Mouse (Mus musculus): ENCODE data around the gene Gfod2. TPM values are rescaled to one million over a fixed set of nuclear protein-coding genes. Genes with fewer than 3 reads are reported as not detected.

The Gfod2 gene
- polyA plus RNA-seq, 1 experiment, result 6.4 TPM

- H3K36me3 ChIP-seq (ENCODE audit: control insufficient read depth, insufficient read depth, low read length, poor library complexity, severe bottlenecking), result no peaks in the 10 kb centered on the region
- no peak overlapping the region for H3K4me3 ChIP-seq (ENCODE audit: low read depth, low read length)
- H3K27me3 ChIP-seq (ENCODE audit: control insufficient read depth, insufficient read depth, low read length, poor library complexity, severe bottlenecking), result no peaks in the 10 kb centered on the region
- TF ChIP-seq EP300 (IDR thresholded peaks at IDR 0.05; ENCODE audit: insufficient read depth, low read depth, low read length) (no peak), CTCF (IDR thresholded peaks at IDR 0.05; ENCODE audit: low read depth, low read length) (no peak), POLR2A (IDR thresholded peaks at IDR 0.05; ENCODE audit: insufficient read depth, low read length) (no peak)
- H3K9me3 ChIP-seq (replicated peaks; ENCODE audit: control insufficient read depth, insufficient read depth, low read length, poor library complexity, severe bottlenecking), result no peaks in the 10 kb centered on the region
- H3K27ac ChIP-seq (ENCODE audit: insufficient read depth, low read length), result no peak overlapping the region
- peaks cover 3% of the 10 kb centered on the region for H3K4me1 ChIP-seq (ENCODE audit: control insufficient read depth, insufficient read depth, low read length)
- no peak overlapping the region for H3K9ac ChIP-seq (ENCODE audit: low read depth, poor library complexity, severe bottlenecking)
Observed at GRCm38 (mm10) chr8:105689256-105689982, 69.0 kb downstream of the Gfod2 start.

DNA sequence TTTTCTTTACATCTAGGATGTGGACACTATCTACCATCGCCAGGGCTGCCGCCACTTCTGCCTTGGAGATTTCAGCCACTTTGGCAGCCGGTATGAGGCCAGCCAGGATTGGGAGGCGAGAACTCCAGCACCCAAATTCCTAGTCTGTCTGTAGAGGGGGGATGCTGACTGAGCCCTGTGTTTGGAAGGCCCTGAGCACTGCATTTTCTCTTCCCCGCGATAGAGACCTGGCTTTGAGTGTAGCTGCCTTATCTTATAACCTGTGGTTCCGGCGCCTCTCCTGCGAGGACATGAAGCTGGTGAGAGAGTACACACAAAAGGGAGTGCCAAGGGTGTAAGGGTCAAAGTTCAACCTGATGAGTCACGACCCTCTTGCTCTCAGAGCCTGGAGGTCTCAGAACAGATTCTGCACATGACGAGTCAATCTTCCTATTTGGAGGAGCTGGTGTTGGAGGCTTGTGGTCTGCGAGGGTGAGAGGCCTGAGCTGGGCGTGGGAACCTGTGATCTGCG lies 70.2 kb downstream of the Gfod2 start:
- peak overlapping the region; percentile 26; the same call in 1 of the 2 replicates for H3K9ac ChIP-seq (ENCODE audit: low read depth, poor library complexity, severe bottlenecking)
- no peak overlapping the region for H3K4me3 ChIP-seq (ENCODE audit: low read depth, low read length)
- no peak overlapping the region for H3K27ac ChIP-seq (ENCODE audit: insufficient read depth, low read length)
- no peaks in the 10 kb centered on the region for H3K9me3 ChIP-seq (replicated peaks; ENCODE audit: control insufficient read depth, insufficient read depth, low read length, poor library complexity, severe bottlenecking)
- H3K27me3 ChIP-seq (ENCODE audit: control insufficient read depth, insufficient read depth, low read length, poor library complexity, severe bottlenecking), result no peaks in the 10 kb centered on the region
- peaks cover 3% of the 10 kb centered on the region for H3K4me1 ChIP-seq (ENCODE audit: control insufficient read depth, insufficient read depth, low read length)
- 0 out of 2 replicates have a peak, but pooled peaks cover 2% of the 10 kb centered on the region for H3K36me3 ChIP-seq (ENCODE audit: control insufficient read depth, insufficient read depth, low read length, poor library complexity, severe bottlenecking)
- no peak for TF ChIP-seq CTCF (IDR thresholded peaks at IDR 0.05; ENCODE audit: low read depth, low read length)
- TF ChIP-seq POLR2A (IDR thresholded peaks at IDR 0.05; ENCODE audit: insufficient read depth, low read length), result no peak
- TF ChIP-seq EP300 (IDR thresholded peaks at IDR 0.05; ENCODE audit: insufficient read depth, low read depth, low read length), result no peak

DNA sequence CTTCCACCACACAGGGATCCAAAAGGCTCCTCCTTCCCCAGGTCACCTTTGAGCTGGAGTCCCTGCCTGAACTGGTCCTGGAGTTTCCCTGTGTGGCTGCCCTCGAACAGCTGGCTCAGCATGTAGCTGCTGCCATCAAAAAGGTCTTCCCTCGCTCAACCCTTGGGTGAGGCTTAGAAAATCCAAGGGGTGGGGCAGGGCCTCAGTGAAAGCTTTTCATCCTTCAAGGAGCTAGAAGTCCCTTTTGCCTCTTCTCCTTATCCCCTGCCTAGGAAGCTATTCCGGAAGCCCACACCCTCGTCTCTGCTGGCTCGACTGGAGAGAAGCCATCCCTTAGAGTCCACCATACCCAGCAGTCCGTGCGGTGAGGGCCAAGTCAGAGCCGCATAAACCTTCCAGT lies 71.0 kb downstream of the Gfod2 start:
- no peaks in the 10 kb centered on the region for H3K9me3 ChIP-seq (replicated peaks; ENCODE audit: control insufficient read depth, insufficient read depth, low read length, poor library complexity, severe bottlenecking)
- TF ChIP-seq POLR2A (IDR thresholded peaks at IDR 0.05; ENCODE audit: insufficient read depth, low read length) (no peak), EP300 (IDR thresholded peaks at IDR 0.05; ENCODE audit: insufficient read depth, low read depth, low read length) (no peak)
- peak overlapping the region; percentile 26; the same call in 1 of the 2 replicates for H3K9ac ChIP-seq (ENCODE audit: low read depth, poor library complexity, severe bottlenecking)
- peak overlapping the region; percentile 0; the same call in 1 of the 2 replicates for H3K27ac ChIP-seq (ENCODE audit: insufficient read depth, low read length)
- peak overlapping the region; percentile 13; the same call in 1 of the 2 replicates for H3K4me3 ChIP-seq (ENCODE audit: low read depth, low read length)
- no peaks in the 10 kb centered on the region for H3K27me3 ChIP-seq (ENCODE audit: control insufficient read depth, insufficient read depth, low read length, poor library complexity, severe bottlenecking)
- H3K4me1 ChIP-seq (ENCODE audit: control insufficient read depth, insufficient read depth, low read length), result peaks cover 3% of the 10 kb centered on the region
- H3K36me3 ChIP-seq (ENCODE audit: control insufficient read depth, insufficient read depth, low read length, poor library complexity, severe bottlenecking), result peaks cover 7% of the 10 kb centered on the region; the same call in 1 of the 2 replicates

DNA sequence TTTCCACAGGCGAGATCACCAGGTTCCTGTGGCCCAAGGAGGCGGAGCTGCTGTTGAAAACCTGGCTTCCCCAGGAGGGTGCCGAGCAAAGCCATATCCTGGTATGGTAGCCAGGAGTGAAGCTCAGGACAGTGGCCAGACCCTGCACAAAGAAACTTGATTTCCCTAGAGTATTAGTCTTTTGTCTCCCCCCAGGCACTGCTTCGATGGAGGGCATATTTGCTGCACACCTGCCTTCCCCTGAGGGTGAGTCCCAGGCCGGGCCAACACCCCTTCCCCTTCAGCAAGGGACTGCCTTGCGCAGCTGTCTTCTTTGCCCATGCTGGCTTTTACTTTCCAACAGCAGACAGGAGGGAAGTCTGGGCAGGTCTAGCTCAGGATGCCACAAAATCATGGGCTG lies 71.9 kb downstream of the Gfod2 start:
- Histone ChIP-seq H3K27me3 (ENCODE audit: control insufficient read depth, insufficient read depth, low read length, poor library complexity, severe bottlenecking) (no peaks in the 10 kb centered on the region), H3K9me3 (replicated peaks; ENCODE audit: control insufficient read depth, insufficient read depth, low read length, poor library complexity, severe bottlenecking) (no peaks in the 10 kb centered on the region), H3K4me3 (ENCODE audit: low read depth, low read length) (peak overlapping the region; percentile 53), H3K9ac (ENCODE audit: low read depth, poor library complexity, severe bottlenecking) (peak overlapping the region; percentile 84), H3K4me1 (ENCODE audit: control insufficient read depth, insufficient read depth, low read length) (peaks cover 3% of the 10 kb centered on the region), H3K36me3 (ENCODE audit: control insufficient read depth, insufficient read depth, low read length, poor library complexity, severe bottlenecking) (peaks cover 15% of the 10 kb centered on the region), H3K27ac (ENCODE audit: insufficient read depth, low read length) (0 out of 2 replicates have a peak overlapping the region, but pooled peaks have one; percentile 5)
- TF ChIP-seq CTCF (IDR thresholded peaks at IDR 0.05; ENCODE audit: low read depth, low read length) (no peak), POLR2A (IDR thresholded peaks at IDR 0.05; ENCODE audit: insufficient read depth, low read length) (no peak), EP300 (IDR thresholded peaks at IDR 0.05; ENCODE audit: insufficient read depth, low read depth, low read length) (no peak)

DNA sequence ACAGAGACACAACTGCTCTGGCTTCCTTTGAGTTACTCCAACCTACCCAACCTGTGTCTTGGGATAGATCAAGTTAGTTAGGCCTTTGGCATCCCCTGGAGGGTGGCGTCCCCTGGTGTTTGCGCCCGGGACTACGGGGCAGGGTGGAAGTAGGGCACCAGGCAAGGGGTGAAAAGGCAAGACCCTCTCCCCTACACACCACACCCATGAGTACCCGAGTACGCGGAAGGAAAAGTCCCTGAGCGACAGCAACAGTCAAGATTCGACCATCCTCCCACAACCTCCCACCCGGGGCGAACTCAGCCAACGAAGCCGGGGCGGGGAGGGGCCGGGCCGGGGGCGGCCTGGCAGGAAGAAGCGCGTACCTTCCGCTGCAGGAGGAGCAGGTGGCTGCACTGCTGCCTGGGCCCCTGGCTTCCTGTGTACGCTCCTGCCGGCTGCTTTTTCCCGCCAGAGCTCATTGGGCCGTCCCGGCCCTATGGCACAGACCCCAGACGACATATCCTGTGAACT lies 72.6 kb downstream of the Gfod2 start, which contains the start of gene Carmil2:
TSS of gene Carmil2 (plus strand) at position 479 of the 513 bp plus-strand sequence.
- Histone ChIP-seq H3K9ac (ENCODE audit: low read depth, poor library complexity, severe bottlenecking) (peak within 1 kb of the TSS; percentile 84), H3K27me3 (ENCODE audit: control insufficient read depth, insufficient read depth, low read length, poor library complexity, severe bottlenecking) (no peaks in the 10 kb centered on the region), H3K36me3 (ENCODE audit: control insufficient read depth, insufficient read depth, low read length, poor library complexity, severe bottlenecking) (peaks cover 21% of the 10 kb centered on the region), H3K27ac (ENCODE audit: insufficient read depth, low read length) (peak within 1 kb of the TSS; percentile 11; the same call in 1 of the 2 replicates), H3K4me3 (ENCODE audit: low read depth, low read length) (peak within 1 kb of the TSS; percentile 53), H3K4me1 (ENCODE audit: control insufficient read depth, insufficient read depth, low read length) (peaks cover 3% of the 10 kb centered on the region), H3K9me3 (replicated peaks; ENCODE audit: control insufficient read depth, insufficient read depth, low read length, poor library complexity, severe bottlenecking) (no peaks in the 10 kb centered on the region)
- TF ChIP-seq POLR2A (IDR thresholded peaks at IDR 0.05; ENCODE audit: insufficient read depth, low read length) (no peak), CTCF (IDR thresholded peaks at IDR 0.05; ENCODE audit: low read depth, low read length) (peak; percentile 95), EP300 (IDR thresholded peaks at IDR 0.05; ENCODE audit: insufficient read depth, low read depth, low read length) (no peak)

GRCm38 (mm10) chr8:105685325-105685724 lies 73.1 kb downstream of the Gfod2 start:
- peaks cover 3% of the 10 kb centered on the region for H3K4me1 ChIP-seq (ENCODE audit: control insufficient read depth, insufficient read depth, low read length)
- TF ChIP-seq POLR2A (IDR thresholded peaks at IDR 0.05; ENCODE audit: insufficient read depth, low read length) (no peak), CTCF (IDR thresholded peaks at IDR 0.05; ENCODE audit: low read depth, low read length) (no peak), EP300 (IDR thresholded peaks at IDR 0.05; ENCODE audit: insufficient read depth, low read depth, low read length) (no peak)
- peak overlapping the region; percentile 0; the same call in 1 of the 2 replicates for H3K27ac ChIP-seq (ENCODE audit: insufficient read depth, low read length)
- peak overlapping the region; percentile 84 for H3K9ac ChIP-seq (ENCODE audit: low read depth, poor library complexity, severe bottlenecking)
- H3K9me3 ChIP-seq (replicated peaks; ENCODE audit: control insufficient read depth, insufficient read depth, low read length, poor library complexity, severe bottlenecking), result no peaks in the 10 kb centered on the region
- no peak overlapping the region for H3K4me3 ChIP-seq (ENCODE audit: low read depth, low read length)
- H3K36me3 ChIP-seq (ENCODE audit: control insufficient read depth, insufficient read depth, low read length, poor library complexity, severe bottlenecking), result peaks cover 26% of the 10 kb centered on the region
- H3K27me3 ChIP-seq (ENCODE audit: control insufficient read depth, insufficient read depth, low read length, poor library complexity, severe bottlenecking), result no peaks in the 10 kb centered on the region

All from ES-Bruce4 (cell line).